Mouse (Mus musculus) midbrain, postnatal 0 days (tissue): Measurements from ENCODE around the gene Cluap1. TPM values are rescaled to one million over a fixed set of nuclear protein-coding genes. Genes with fewer than 3 reads are reported as not detected.
A peak's percentile ranks its signal among the peaks of the same experiment; 100 is the strongest.

Experiments used
- ATAC-seq: fragments of 200-750 bp; cut with Nextera tagmentation; 2 replicates; pipeline ENCODE4 v1.8.0; 2017; ENCODE audit warnings: moderate number of reproducible peaks, mild to moderate bottlenecking, moderate TSS enrichment, moderate library complexity; ENCODE audit not compliant: low FRiP score
- DNase-seq: peaks from one replicate; pipeline ENCODE4 v3.0.0-alpha.2; 2015; ENCODE audit warnings: low spot score
- H3K27ac ChIP-seq: fragments of 300-500 bp; sonication (generic); 2 replicates; pipeline ENCODE4 v1.5.1; 2014; ENCODE audit warnings: low read depth, mild to moderate bottlenecking, low read length, mixed read lengths
- H3K27me3 ChIP-seq: fragments of 300-500 bp; sonication (generic); 2 replicates; pipeline ENCODE4 v1.6.1; 2014; ENCODE audit warnings: low read length, control low read depth, mixed read lengths; ENCODE audit not compliant: insufficient read depth
- H3K36me3 ChIP-seq: fragments of 300-500 bp; sonication (generic); 2 replicates; pipeline ENCODE4 v1.6.1; 2014; ENCODE audit warnings: low read length, control low read depth, mixed read lengths; ENCODE audit not compliant: insufficient read depth
- H3K4me1 ChIP-seq: fragments of 300-500 bp; sonication (generic); 2 replicates; pipeline ENCODE4 v1.6.1; 2014; ENCODE audit warnings: mild to moderate bottlenecking, control low read depth, antibody characterized with exemption, low read length, mixed read lengths; ENCODE audit not compliant: insufficient read depth
- H3K4me2 ChIP-seq: fragments of 300-500 bp; sonication (generic); 2 replicates; pipeline ENCODE4 v1.6.1; 2014; ENCODE audit warnings: low read depth, mild to moderate bottlenecking, low read length, mixed read lengths; ENCODE audit not compliant: poor library complexity, severe bottlenecking
- H3K4me3 ChIP-seq: fragments of 300-500 bp; sonication (generic); 2 replicates; pipeline ENCODE4 v1.5.1; 2014; ENCODE audit warnings: low read depth, mild to moderate bottlenecking, low read length, moderate library complexity
- H3K9ac ChIP-seq: fragments of 300-500 bp; sonication (generic); replicated peaks from 2 replicates; pipeline ENCODE4 v1.6.1; 2014; ENCODE audit warnings: mild to moderate bottlenecking, low read length, moderate library complexity, mixed read lengths; ENCODE audit not compliant: poor library complexity, severe bottlenecking
- H3K9me3 ChIP-seq: fragments of 300-500 bp; sonication (generic); 2 replicates; pipeline ENCODE4 v1.6.1; 2016; ENCODE audit warnings: low read length, control low read depth
- CTCF ChIP-seq: IDR thresholded peaks from 2 replicates; pipeline ENCODE4 v1.5.1; 2016; ENCODE audit warnings: antibody characterized with exemption, mild to moderate bottlenecking
- WGBS: fragments of 180-500 bp; shearing (Covaris S2); extraction: QIAGEN DNeasy Blood & Tissue Kit; methylation state at CpG from one replicate; pipeline ENCODE4 v1.1.7; 2014; 5-methylcytosine and 5-hydroxymethylcytosine counted together
- polyA plus RNA-seq: library from polyadenylated mRNA; unstranded; fragments of >200 nt; fragmentation: Nextera tagmentation; extraction: Ambion mirVana; gene quantifications from 2 replicates; pipeline ENCODE4 v1.2.1, GENCODE M21; 2015
- total RNA-seq: library from RNA; depleted of rRNA; stranded (reverse); fragments of >200 nt; gene quantifications from 2 replicates; pipeline ENCODE4 v1.2.3, GENCODE M21; 2014

Gene Cluap1
- total and polyA plus RNA-seq, 2 experiments from 2014 or later: 24.7 to 49.6 TPM

GRCm38 (mm10) chr16:3896046-3896445 is 12.6 kb upstream of the Cluap1 start:
- no peaks in the 10 kb centered on the region for H3K27me3 ChIP-seq
- no peaks in the 10 kb centered on the region for H3K4me1 ChIP-seq
- H3K4me2 ChIP-seq: no peak overlapping the region
- no peak overlapping the region for H3K27ac ChIP-seq
- peaks cover 50% of the 10 kb centered on the region for H3K36me3 ChIP-seq
- H3K9ac ChIP-seq: no peak overlapping the region
- no peak for TF ChIP-seq CTCF
- H3K9me3 ChIP-seq: no peaks in the 10 kb centered on the region
- no peak for ATAC-seq
- H3K4me3 ChIP-seq: no peak overlapping the region
- DNase-seq: no peak
- WGBS: 88% methylated on average over 6 of the region's 6 CpGs

DNA sequence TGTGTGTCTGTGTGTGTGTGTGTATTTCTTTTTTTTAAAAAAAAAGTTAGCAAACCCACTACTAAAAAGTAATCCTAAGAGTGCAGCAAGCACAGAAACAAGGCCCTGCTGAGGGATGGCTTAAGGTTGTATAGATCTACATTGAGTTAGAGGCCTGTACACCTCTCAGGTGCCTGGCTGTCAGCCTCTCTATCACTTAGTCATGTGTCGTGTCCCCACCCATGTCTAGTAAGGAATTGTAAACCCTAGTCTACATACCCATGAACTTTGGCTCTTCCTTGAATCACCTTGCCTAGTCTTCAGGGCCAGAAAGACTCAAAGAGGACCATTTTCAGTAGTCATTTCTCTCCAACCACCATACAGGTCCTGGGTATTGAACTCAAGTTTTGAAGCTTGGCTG is 12.0 kb upstream of the Cluap1 start:
- Histone ChIP-seq H3K9me3 (no peaks in the 10 kb centered on the region), H3K4me1 (no peaks in the 10 kb centered on the region), H3K9ac (no peak overlapping the region), H3K27ac (no peak overlapping the region), H3K4me2 (no peak overlapping the region), H3K36me3 (peaks cover 55% of the 10 kb centered on the region), H3K27me3 (no peaks in the 10 kb centered on the region), H3K4me3 (no peak overlapping the region)
- DNase-seq (no peak), ATAC-seq (no peak)
- TF ChIP-seq CTCF: no peak
- WGBS: 91% methylated on average over 1 of the region's 1 CpGs

GRCm38 (mm10) chr16:3907471-3907870 is 1.1 kb upstream of the Cluap1 start:
- no peak overlapping the region for H3K9ac ChIP-seq
- H3K27me3 ChIP-seq: no peaks in the 10 kb centered on the region
- ATAC-seq (no peak), DNase-seq (no peak)
- WGBS: 78% methylated on average over 2 of the region's 2 CpGs
- peak overlapping the region; percentile 20; the same call in 1 of the 2 replicates for H3K27ac ChIP-seq
- 0 out of 2 replicates have a peak overlapping the region, but pooled peaks have one; percentile 59 for H3K4me3 ChIP-seq
- H3K4me2 ChIP-seq: no peak overlapping the region
- peaks cover 33% of the 10 kb centered on the region for H3K36me3 ChIP-seq
- H3K4me1 ChIP-seq: peaks cover 5% of the 10 kb centered on the region; the same call in 1 of the 2 replicates
- TF ChIP-seq CTCF: no peak
- no peaks in the 10 kb centered on the region for H3K9me3 ChIP-seq

- WGBS: 7% methylated on average over 20 of the region's 20 CpGs
- H3K9me3 ChIP-seq: no peaks in the 10 kb centered on the region
- no peak; the same call in 1 of the 2 replicates for ATAC-seq
- H3K4me2 ChIP-seq: peak overlapping the region; percentile 74
- no peaks in the 10 kb centered on the region for H3K27me3 ChIP-seq
- H3K4me3 ChIP-seq: peak overlapping the region; percentile 59
- H3K4me1 ChIP-seq: peaks cover 5% of the 10 kb centered on the region; the same call in 1 of the 2 replicates
- DNase-seq: no peak
- H3K36me3 ChIP-seq: peaks cover 22% of the 10 kb centered on the region
- TF ChIP-seq CTCF: no peak
- H3K27ac ChIP-seq: peak overlapping the region; percentile 80
- peak overlapping the region; percentile 73 for H3K9ac ChIP-seq
Observed at GRCm38 (mm10) chr16:3909118-3909517, 517 bp downstream of the Cluap1 start.

GRCm38 (mm10) chr16:3920756-3921155 is 12.2 kb downstream of the Cluap1 start:
- H3K9ac ChIP-seq: no peak overlapping the region
- ATAC-seq: no peak
- WGBS: 91% methylated on average over 2 of the region's 2 CpGs
- TF ChIP-seq CTCF: no peak
- no peak overlapping the region for H3K27ac ChIP-seq
- H3K4me3 ChIP-seq: no peak overlapping the region
- H3K36me3 ChIP-seq: peaks cover 50% of the 10 kb centered on the region
- H3K4me2 ChIP-seq: no peak overlapping the region
- no peak for DNase-seq
- H3K9me3 ChIP-seq: no peaks in the 10 kb centered on the region
- H3K4me1 ChIP-seq: no peaks in the 10 kb centered on the region
- H3K27me3 ChIP-seq: no peaks in the 10 kb centered on the region

DNA sequence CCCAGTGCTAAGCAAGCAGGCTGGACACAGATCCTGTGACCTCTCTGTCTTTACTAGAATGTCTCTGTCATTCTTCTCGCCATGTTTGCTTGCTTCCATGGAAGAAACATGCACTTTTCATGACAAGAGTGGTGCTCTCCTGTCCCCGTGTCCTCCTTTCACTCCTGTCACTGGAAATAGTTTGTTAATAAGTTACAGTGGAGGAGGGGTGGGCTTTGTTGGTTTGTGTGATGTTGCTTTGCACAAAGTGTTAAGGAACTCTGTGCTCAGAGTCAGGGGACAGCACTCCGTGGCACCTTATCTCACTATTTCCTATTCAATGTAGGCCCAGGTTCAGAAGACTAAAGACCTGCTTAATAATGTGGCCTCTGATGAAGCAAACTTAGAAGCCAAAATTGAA is 14.9 kb downstream of the Cluap1 start:
- Histone ChIP-seq H3K4me3 (no peak overlapping the region), H3K4me1 (no peaks in the 10 kb centered on the region), H3K27me3 (no peaks in the 10 kb centered on the region), H3K4me2 (no peak overlapping the region), H3K36me3 (peaks cover 56% of the 10 kb centered on the region), H3K9me3 (no peaks in the 10 kb centered on the region), H3K27ac (no peak overlapping the region), H3K9ac (no peak overlapping the region)
- no peak for DNase-seq
- WGBS: 92% methylated on average over 3 of the region's 3 CpGs
- ATAC-seq: no peak
- TF ChIP-seq CTCF: no peak
